Mouse (Mus musculus): ENCODE measurements around the gene Ppp1r10. TPM values are rescaled to one million over a fixed set of nuclear protein-coding genes. Genes with fewer than 3 reads are reported as not detected.
"Not testable (repeated sequence)": the region's sequence is repeated elsewhere in the genome, so short reads cannot be mapped to it uniquely, and the experiment has no call there.

Gene Ppp1r10
- polyA plus RNA-seq, 1 experiment from 2014 or later = 24.6 TPM

DNA sequence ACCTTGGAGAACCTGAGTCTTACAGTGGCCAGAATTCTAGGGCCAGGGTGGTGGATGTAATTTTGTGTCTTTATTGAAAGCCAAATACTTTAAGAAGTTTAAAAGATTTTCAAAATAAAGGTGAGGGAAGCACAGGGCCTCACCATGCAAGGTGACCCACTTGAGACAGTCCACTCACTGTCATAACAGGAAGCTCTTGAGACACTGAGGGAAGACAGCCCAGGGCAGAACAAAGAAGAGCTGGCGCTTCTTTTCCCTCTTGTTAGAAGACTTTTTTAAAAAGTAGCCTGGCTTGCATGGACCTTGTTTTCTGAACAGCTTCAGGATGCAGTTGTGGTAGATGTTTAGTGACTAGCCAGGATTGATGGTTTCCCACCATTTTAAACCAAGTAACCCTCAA lies 4.2 kb downstream of the Ppp1r10 start:
- Histone ChIP-seq H3K27me3 (replicated peaks) (no peaks in the 10 kb centered on the region), H3K4me1 (peaks cover 39% of the 10 kb centered on the region), H3K9me3 (no peaks in the 10 kb centered on the region), H3K4me2 (peak overlapping the region; percentile 98), H3K36me3 (peaks cover 48% of the 10 kb centered on the region), H3K4me3 (peak overlapping the region; percentile 86), H3K9ac (peak overlapping the region; percentile 96), H3K27ac (replicated peaks) (peak overlapping the region; percentile 96)
- 59% methylated on average over 1 of the region's 1 CpGs for WGBS
- ATAC-seq (ENCODE audit: extremely low read depth, insufficient number of reproducible peaks, low FRiP score, low TSS enrichment) = no peak

DNA sequence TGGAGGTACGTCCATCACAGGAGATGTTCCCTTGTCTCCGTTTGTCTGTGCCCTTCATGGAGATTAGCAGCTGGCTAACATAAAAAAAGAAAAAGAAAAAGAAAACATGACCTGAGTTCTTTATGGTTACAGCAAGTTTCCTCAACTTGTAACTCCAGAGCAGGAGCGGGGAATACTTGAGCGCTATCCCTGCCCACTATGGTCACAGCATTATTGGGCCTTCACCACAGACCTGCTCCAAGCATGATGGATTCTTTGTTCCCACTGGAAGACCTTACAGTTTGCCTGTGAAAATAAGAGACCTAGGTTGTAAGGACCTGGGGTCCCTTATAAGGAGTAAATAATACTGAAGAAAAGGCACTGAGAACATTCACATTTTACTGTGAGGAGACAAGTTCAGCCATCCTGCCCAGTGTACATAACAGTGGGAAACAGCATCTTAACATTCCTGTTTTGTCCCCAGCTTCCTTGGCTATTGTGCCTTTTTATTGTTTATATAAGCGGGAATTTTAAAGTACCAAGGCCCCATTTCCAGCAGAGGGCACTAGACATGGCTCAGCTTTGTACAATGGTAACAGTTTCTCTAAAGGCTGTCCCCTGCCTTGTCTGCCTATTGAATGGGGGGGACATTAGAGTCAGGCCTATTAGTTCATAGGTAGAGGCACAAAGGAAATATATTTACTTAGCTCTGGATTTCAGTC lies 4.8 kb downstream of the Ppp1r10 start:
- H3K36me3 ChIP-seq = peaks cover 54% of the 10 kb centered on the region
- no peak for ATAC-seq (ENCODE audit: extremely low read depth, insufficient number of reproducible peaks, low FRiP score, low TSS enrichment)
- peaks cover 37% of the 10 kb centered on the region for H3K4me1 ChIP-seq
- H3K9ac ChIP-seq = no peak overlapping the region
- H3K27me3 ChIP-seq (replicated peaks) = no peaks in the 10 kb centered on the region
- H3K9me3 ChIP-seq = no peaks in the 10 kb centered on the region
- H3K4me3 ChIP-seq = no peak overlapping the region
- peak overlapping the region; percentile 98; the same call in 1 of the 2 replicates for H3K4me2 ChIP-seq
- H3K27ac ChIP-seq (replicated peaks) = peak overlapping the region; percentile 96
- 70% methylated on average over 5 of the region's 5 CpGs for WGBS

- peak overlapping the region; percentile 15; the same call in 1 of the 2 replicates for H3K9ac ChIP-seq
- no peaks in the 10 kb centered on the region for H3K27me3 ChIP-seq (replicated peaks)
- no peak overlapping the region for H3K4me2 ChIP-seq
- peaks cover 39% of the 10 kb centered on the region for H3K4me1 ChIP-seq
- 71% methylated on average over 4 of the region's 4 CpGs for WGBS
- H3K36me3 ChIP-seq = peaks cover 61% of the 10 kb centered on the region
- no peak overlapping the region for H3K4me3 ChIP-seq
- ATAC-seq (ENCODE audit: extremely low read depth, insufficient number of reproducible peaks, low FRiP score, low TSS enrichment) = no peak
- no peak overlapping the region; the same call in 1 of the 2 replicates for H3K27ac ChIP-seq (replicated peaks)
- no peaks in the 10 kb centered on the region for H3K9me3 ChIP-seq
These were observed 5.5 kb downstream of the Ppp1r10 start for GRCm38 (mm10) chr17:35921710-35922109.

GRCm38 (mm10) chr17:35922566-35922965 lies 6.3 kb downstream of the Ppp1r10 start:
- WGBS = 87% methylated on average over 3 of the region's 3 CpGs
- H3K4me3 ChIP-seq = no peak overlapping the region
- H3K9ac ChIP-seq = no peak overlapping the region
- ATAC-seq (ENCODE audit: extremely low read depth, insufficient number of reproducible peaks, low FRiP score, low TSS enrichment) = no peak
- H3K27ac ChIP-seq (replicated peaks) = no peak overlapping the region; the same call in 1 of the 2 replicates
- no peaks in the 10 kb centered on the region for H3K9me3 ChIP-seq
- H3K4me2 ChIP-seq = no peak overlapping the region
- H3K36me3 ChIP-seq = peaks cover 64% of the 10 kb centered on the region
- H3K4me1 ChIP-seq = peaks cover 39% of the 10 kb centered on the region
- H3K27me3 ChIP-seq (replicated peaks) = no peaks in the 10 kb centered on the region

GRCm38 (mm10) chr17:35923281-35923680 lies 7.0 kb downstream of the Ppp1r10 start:
- Histone ChIP-seq H3K4me1 (peaks cover 39% of the 10 kb centered on the region), H3K9me3 (no peaks in the 10 kb centered on the region), H3K4me3 (no peak overlapping the region), H3K27me3 (replicated peaks) (no peaks in the 10 kb centered on the region), H3K27ac (replicated peaks) (no peak overlapping the region), H3K4me2 (no peak overlapping the region), H3K36me3 (peaks cover 67% of the 10 kb centered on the region), H3K9ac (no peak overlapping the region)
- WGBS = 90% methylated on average over 4 of the region's 4 CpGs
- ATAC-seq (ENCODE audit: extremely low read depth, insufficient number of reproducible peaks, low FRiP score, low TSS enrichment) = no peak

- no peak overlapping the region for H3K27ac ChIP-seq (replicated peaks)
- H3K4me1 ChIP-seq = 0 out of 2 replicates have a peak, but pooled peaks cover 6% of the 10 kb centered on the region
- WGBS = 9% methylated on average over 1 of the region's 1 CpGs
- H3K4me2 ChIP-seq = no peak overlapping the region
- no peak overlapping the region for H3K9ac ChIP-seq
- ATAC-seq (ENCODE audit: extremely low read depth, insufficient number of reproducible peaks, low FRiP score, low TSS enrichment) = no peak
- H3K9me3 ChIP-seq = no peaks in the 10 kb centered on the region
- no peaks in the 10 kb centered on the region for H3K27me3 ChIP-seq (replicated peaks)
- no peak overlapping the region for H3K4me3 ChIP-seq
- peaks cover 93% of the 10 kb centered on the region for H3K36me3 ChIP-seq
These were observed 11.2 kb downstream of the Ppp1r10 start for GRCm38 (mm10) chr17:35927471-35927870.

DNA sequence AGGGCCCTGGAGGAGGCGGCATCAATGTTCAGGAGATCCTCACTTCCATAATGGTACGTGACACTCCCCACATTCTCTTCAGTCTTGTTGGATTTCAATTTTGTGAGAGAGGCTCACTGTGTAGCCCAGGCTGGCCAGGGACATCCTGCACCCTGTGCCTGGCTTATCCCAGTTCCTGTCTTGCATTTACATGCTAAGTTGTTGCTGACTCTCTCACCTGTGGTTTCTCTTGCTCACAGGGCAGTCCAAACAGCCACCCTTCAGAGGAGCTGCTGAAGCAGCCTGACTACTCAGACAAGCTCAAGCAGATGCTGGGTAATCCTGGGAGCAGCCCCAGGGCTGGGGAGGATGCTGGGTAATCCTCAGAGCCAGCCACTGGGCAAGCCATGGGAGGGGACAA lies 13.3 kb downstream of the Ppp1r10 start:
- H3K36me3 ChIP-seq = peaks cover 76% of the 10 kb centered on the region
- no peak for ATAC-seq (ENCODE audit: extremely low read depth, insufficient number of reproducible peaks, low FRiP score, low TSS enrichment)
- 0 out of 2 replicates have a peak, but pooled peaks cover 2% of the 10 kb centered on the region for H3K4me1 ChIP-seq
- no peak overlapping the region for H3K27ac ChIP-seq (replicated peaks)
- 91% methylated on average over 2 of the region's 2 CpGs for WGBS
- no peaks in the 10 kb centered on the region for H3K27me3 ChIP-seq (replicated peaks)
- H3K9me3 ChIP-seq = no peaks in the 10 kb centered on the region
- no peak overlapping the region for H3K4me3 ChIP-seq
- H3K4me2 ChIP-seq = no peak overlapping the region
- no peak overlapping the region for H3K9ac ChIP-seq

DNA sequence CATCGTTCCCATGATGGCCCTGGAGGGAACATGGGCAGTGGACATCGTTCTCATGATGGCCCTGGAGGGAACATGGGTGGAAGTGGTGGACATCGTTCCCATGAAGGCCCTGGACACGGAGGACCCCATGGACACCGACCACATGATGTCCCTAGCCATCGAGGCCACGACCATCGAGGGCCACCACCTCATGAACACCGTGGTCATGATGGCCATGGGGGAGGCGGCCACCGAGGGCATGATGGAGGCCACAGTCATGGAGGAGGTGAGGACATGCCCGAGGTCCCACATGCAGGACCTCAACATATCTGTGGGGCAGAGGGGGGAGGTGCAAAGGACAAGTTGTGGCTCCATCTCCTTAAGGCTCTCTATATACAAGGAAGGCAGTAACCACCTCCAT lies 14.4 kb downstream of the Ppp1r10 start:
- no peak for ATAC-seq (ENCODE audit: extremely low read depth, insufficient number of reproducible peaks, low FRiP score, low TSS enrichment)
- Histone ChIP-seq H3K9me3 (no peaks in the 10 kb centered on the region), H3K4me3 (no peak overlapping the region), H3K36me3 (peaks cover 66% of the 10 kb centered on the region), H3K27ac (replicated peaks) (no peak overlapping the region), H3K4me2 (no peak overlapping the region), H3K9ac (no peak overlapping the region), H3K4me1 (0 out of 2 replicates have a peak, but pooled peaks cover 2% of the 10 kb centered on the region), H3K27me3 (replicated peaks) (no peaks in the 10 kb centered on the region)
- WGBS = 95% methylated on average over 12 of the region's 12 CpGs

- Histone ChIP-seq H3K4me1 (no peaks in the 10 kb centered on the region), H3K27me3 (replicated peaks) (no peaks in the 10 kb centered on the region), H3K27ac (replicated peaks) (no peak overlapping the region), H3K4me2 (no peak overlapping the region), H3K36me3 (peaks cover 47% of the 10 kb centered on the region), H3K9me3 (no peaks in the 10 kb centered on the region), H3K4me3 (no peak overlapping the region), H3K9ac (no peak overlapping the region)
- 88% methylated on average over 4 of the region's 4 CpGs for WGBS
- ATAC-seq (ENCODE audit: extremely low read depth, insufficient number of reproducible peaks, low FRiP score, low TSS enrichment) = no peak
These were observed 16.4 kb downstream of the Ppp1r10 start for GRCm38 (mm10) chr17:35932608-35933007.

DNA sequence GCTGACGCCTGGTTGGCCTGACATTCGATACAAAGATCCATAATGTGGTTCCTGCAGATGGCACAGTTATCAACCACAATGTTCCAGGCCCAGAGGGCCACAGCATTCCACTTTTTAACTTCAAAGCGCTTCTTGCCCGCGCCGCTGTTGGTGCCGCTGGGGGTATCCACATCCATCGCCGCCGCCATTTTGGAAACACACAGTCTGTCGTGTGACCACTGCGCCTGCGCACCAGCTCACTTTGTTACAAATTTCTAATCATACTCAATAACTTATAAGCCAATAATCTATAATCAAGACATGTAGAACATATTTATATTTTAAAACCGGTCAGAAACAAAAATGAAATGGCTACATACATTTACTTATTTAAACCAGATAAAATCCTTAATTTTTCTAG lies 19.5 kb downstream of the Ppp1r10 start:
- H3K4me3 ChIP-seq; H3K4me2 ChIP-seq; H3K27ac ChIP-seq (replicated peaks); H3K4me1 ChIP-seq; H3K27me3 ChIP-seq (replicated peaks); H3K9ac ChIP-seq; H3K9me3 ChIP-seq; ATAC-seq (ENCODE audit: extremely low read depth, insufficient number of reproducible peaks, low FRiP score, low TSS enrichment): not testable (repeated sequence)
- WGBS = 80% methylated on average over 14 of the region's 14 CpGs
- peaks cover 16% of the 10 kb centered on the region for H3K36me3 ChIP-seq

DNA sequence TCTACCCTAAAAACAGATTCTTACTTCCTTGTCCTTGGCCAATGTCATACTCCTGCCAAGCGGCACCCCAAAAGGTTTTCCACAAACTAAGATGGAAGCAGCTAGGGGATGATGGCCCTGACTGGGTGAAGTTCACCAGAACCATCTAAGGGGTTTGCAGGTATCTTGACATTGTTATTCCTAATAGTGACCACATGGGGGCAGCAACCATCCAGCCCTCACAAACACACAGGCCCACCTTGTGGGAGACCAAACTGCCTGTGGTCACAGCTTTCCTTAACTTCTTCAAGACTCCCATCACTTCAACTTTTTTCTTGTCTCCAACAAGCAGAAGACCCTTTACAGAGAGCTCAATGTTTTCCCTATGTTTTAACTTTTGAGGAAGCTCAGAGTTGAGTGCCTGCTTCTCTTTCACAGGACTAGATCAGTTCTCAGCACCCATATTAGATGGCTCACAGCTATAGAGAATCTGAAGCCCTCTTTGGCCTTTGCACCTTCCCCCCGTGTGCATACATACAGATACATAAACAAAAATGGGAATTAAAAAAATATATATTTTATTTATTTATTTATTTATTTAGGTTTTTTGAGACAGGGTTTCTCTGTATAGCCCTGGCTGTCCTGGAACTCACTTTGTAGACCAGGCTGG lies 21.6 kb downstream of the Ppp1r10 start:
- Histone ChIP-seq H3K27ac (replicated peaks) (no peak overlapping the region), H3K36me3 (no peaks in the 10 kb centered on the region), H3K4me2 (no peak overlapping the region), H3K27me3 (replicated peaks) (no peaks in the 10 kb centered on the region), H3K9ac (no peak overlapping the region), H3K4me3 (no peak overlapping the region), H3K4me1 (no peaks in the 10 kb centered on the region), H3K9me3 (0 out of 2 replicates have a peak, but pooled peaks cover 5% of the 10 kb centered on the region)
- 17% methylated on average over 2 of the region's 2 CpGs for WGBS
- no peak for ATAC-seq (ENCODE audit: extremely low read depth, insufficient number of reproducible peaks, low FRiP score, low TSS enrichment)
